Mouse (Mus musculus) liver, adult 2 months (tissue): ENCODE results near the gene Hoxb7. TPM values are rescaled to one million over a fixed set of nuclear protein-coding genes. Genes with fewer than 3 reads are reported as not detected.

Experiments used
- DNase-seq: peaks from one replicate; pipeline ENCODE4 v3.0.0-alpha.2; 2011; ENCODE audit warnings: low read depth, low spot score; ENCODE audit errors: extremely low read depth
- H3K27ac ChIP-seq: fragments of 200-500 bp; replicated peaks from 2 replicates; pipeline ENCODE4 v1.5.1; 2012; ENCODE audit warnings: low read depth, mild to moderate bottlenecking, control low read depth, inconsistent platforms, low read length; ENCODE audit not compliant: insufficient read depth
- H3K27me3 ChIP-seq: fragments of 200-500 bp; 2 replicates; pipeline ENCODE4 v1.6.1; 2012; ENCODE audit warnings: mild to moderate bottlenecking, moderate library complexity, low read length, inconsistent platforms; ENCODE audit not compliant: control insufficient read depth, insufficient read depth
- H3K36me3 ChIP-seq: fragments of 200-500 bp; 2 replicates; pipeline ENCODE4 v1.6.1; 2012; ENCODE audit warnings: low read length, inconsistent platforms; ENCODE audit not compliant: control insufficient read depth, insufficient read depth
- H3K4me1 ChIP-seq: fragments of 200-500 bp; 2 replicates; pipeline ENCODE4 v1.6.1; 2011; ENCODE audit warnings: low read length; ENCODE audit not compliant: control insufficient read depth, insufficient read depth
- H3K4me3 ChIP-seq: fragments of 200-500 bp; 2 replicates; pipeline ENCODE4 v1.5.1; 2011; ENCODE audit warnings: low read depth, mild to moderate bottlenecking, control low read depth, low read length, moderate library complexity; ENCODE audit not compliant: insufficient read depth
- H3K79me2 ChIP-seq: fragments of 200-500 bp; 2 replicates; pipeline ENCODE4 v1.6.1; 2012; ENCODE audit warnings: inconsistent platforms, mild to moderate bottlenecking, low read length, moderate library complexity; ENCODE audit not compliant: control insufficient read depth, insufficient read depth
- H3K9ac ChIP-seq: fragments of 200-500 bp; 2 replicates; pipeline ENCODE4 v1.6.1; 2012; ENCODE audit warnings: low read depth, mild to moderate bottlenecking, control low read depth, inconsistent platforms, low read length
- CTCF ChIP-seq: fragments of 200-500 bp; IDR thresholded peaks from 2 replicates; pipeline ENCODE4 v1.5.1; 2011; ENCODE audit warnings: low read depth, low read length, control low read depth
- POLR2A ChIP-seq: fragments of 200-500 bp; IDR thresholded peaks from 2 replicates; pipeline ENCODE4 v1.6.1; 2011; ENCODE audit warnings: low read length, control low read depth; ENCODE audit not compliant: insufficient read depth; ENCODE audit errors: extremely low read depth
- WGBS: fragments of 180-500 bp; shearing (Covaris S2); methylation state at CpG from one replicate; pipeline ENCODE4 v1.1.7; 2018; 5-methylcytosine and 5-hydroxymethylcytosine counted together
- polyA plus RNA-seq: library from polyadenylated mRNA; depleted of rRNA; stranded (reverse); fragments of >200 nt; gene quantifications from 2 replicates; pipeline ENCODE4 v1.2.3, GENCODE M21; 2012
- total RNA-seq: library from RNA; depleted of rRNA; stranded (reverse); fragments of >200 nt; gene quantifications from 2 replicates; pipeline ENCODE4 v1.2.3, GENCODE M21; 2014

The Hoxb7 gene
- total and polyA plus RNA-seq, 2 experiments: 0.09 to 0.17 TPM

DNA sequence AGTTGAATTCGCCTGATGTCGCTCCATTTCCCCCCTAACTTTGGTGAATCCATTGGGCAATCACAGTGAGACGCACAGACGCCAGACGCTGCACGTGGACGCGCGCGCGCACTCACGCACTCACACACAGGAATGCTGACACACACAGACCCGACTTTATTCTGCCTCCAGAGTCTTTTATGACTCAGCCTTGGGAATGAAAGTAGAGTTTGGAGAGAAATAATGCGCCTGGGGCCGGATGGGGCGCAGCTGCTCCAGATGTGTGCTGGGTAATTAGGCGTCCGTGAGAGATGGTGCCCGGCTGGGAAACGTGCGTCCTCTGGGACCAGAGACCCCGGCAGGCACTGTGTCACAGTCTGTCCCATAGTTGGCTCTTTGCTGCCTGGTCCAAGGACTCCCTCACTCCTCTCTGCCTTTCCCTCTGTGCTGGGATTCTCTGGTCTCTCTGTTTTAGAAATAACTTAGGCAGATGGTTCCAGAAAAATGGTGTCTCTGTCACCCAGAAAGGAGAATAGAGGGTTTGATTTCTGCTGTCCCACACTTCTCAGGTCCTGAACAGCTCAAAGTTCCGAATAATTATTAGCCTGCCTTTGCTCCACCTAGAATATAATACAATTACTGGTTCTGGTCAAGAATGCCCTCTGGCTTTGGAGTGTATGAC, 26.0 kb upstream of the Hoxb7 start:
- Histone ChIP-seq H3K27me3 (peaks cover 15% of the 10 kb centered on the region; the same call in 1 of the 2 replicates), H3K4me1 (no peaks in the 10 kb centered on the region), H3K9ac (no peak overlapping the region), H3K36me3 (no peaks in the 10 kb centered on the region), H3K27ac (no peak overlapping the region), H3K4me3 (no peak overlapping the region), H3K79me2 (no peaks in the 10 kb centered on the region)
- TF ChIP-seq POLR2A (no peak), CTCF (no peak)
- 7% methylated on average over 23 of the region's 23 CpGs for WGBS
- no peak for DNase-seq

GRCm38 (mm10) chr11:96261323-96261890, 25.0 kb upstream of the Hoxb7 start:
- H3K79me2 ChIP-seq: no peaks in the 10 kb centered on the region
- peaks cover 15% of the 10 kb centered on the region; the same call in 1 of the 2 replicates for H3K27me3 ChIP-seq
- 3% methylated on average over 24 of the region's 24 CpGs for whole genome bisulfite sequencing
- no peaks in the 10 kb centered on the region for H3K36me3 ChIP-seq
- TF ChIP-seq POLR2A (no peak), CTCF (peak; percentile 81)
- H3K4me1 ChIP-seq: no peaks in the 10 kb centered on the region
- H3K4me3 ChIP-seq: no peak overlapping the region
- peak; percentile 35 for DNase-seq
- H3K27ac ChIP-seq: no peak overlapping the region
- H3K9ac ChIP-seq: no peak overlapping the region

GRCm38 (mm10) chr11:96262262-96262830, 24.1 kb upstream of the Hoxb7 start:
- 13% methylated on average over 6 of the region's 6 CpGs for WGBS
- no peak for DNase-seq
- peaks cover 19% of the 10 kb centered on the region; the same call in 1 of the 2 replicates for H3K27me3 ChIP-seq

GRCm38 (mm10) chr11:96263636-96264389, 22.6 kb upstream of the Hoxb7 start:
- no peaks in the 10 kb centered on the region for H3K36me3 ChIP-seq
- TF ChIP-seq POLR2A (no peak), CTCF (no peak)

More at GRCm38 (mm10) chr11:96262262-96262830, 24.1 kb upstream of the Hoxb7 start:
- Histone ChIP-seq H3K27ac (no peak overlapping the region), H3K9ac (no peak overlapping the region), H3K4me3 (no peak overlapping the region), H3K79me2 (no peaks in the 10 kb centered on the region), H3K36me3 (no peaks in the 10 kb centered on the region), H3K4me1 (no peaks in the 10 kb centered on the region)
- TF ChIP-seq POLR2A: no peak
- no peak for TF ChIP-seq CTCF

DNA sequence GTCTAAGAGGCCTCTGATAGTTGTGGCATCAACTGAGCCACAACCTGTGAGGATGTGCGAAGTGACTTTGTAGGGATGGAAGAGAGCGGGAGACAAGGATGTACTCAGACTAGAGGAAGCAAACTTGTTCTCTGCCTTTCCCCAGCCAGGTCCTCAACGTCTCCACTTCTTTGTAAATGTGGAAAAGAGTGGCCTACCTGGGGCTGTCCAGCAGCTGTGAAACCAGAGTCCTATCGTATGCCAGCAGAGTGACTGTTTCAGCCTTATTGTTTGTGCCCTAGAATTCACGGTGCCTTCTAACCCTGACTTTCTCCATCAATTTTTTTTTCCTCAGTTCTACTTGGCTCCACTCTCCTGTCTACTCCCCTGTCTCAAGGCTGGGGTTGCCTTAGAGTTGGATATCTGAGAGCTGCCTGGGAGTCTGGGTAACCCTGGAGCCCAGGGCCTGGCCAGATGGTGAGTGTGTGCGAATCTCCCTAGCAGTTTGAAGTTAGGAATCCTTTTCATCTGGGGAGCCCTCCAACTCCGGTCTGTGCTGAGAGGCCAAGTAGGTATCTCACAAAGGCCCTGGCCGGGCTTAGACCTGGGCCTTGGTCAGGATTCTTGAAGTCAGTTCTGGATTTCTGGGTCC, 21.9 kb upstream of the Hoxb7 start:
- DNase-seq: no peak
- Histone ChIP-seq H3K27me3 (peaks cover 23% of the 10 kb centered on the region; the same call in 1 of the 2 replicates), H3K27ac (no peak overlapping the region), H3K79me2 (no peaks in the 10 kb centered on the region), H3K9ac (no peak overlapping the region), H3K4me1 (no peaks in the 10 kb centered on the region), H3K4me3 (no peak overlapping the region), H3K36me3 (no peaks in the 10 kb centered on the region)
- 23% methylated on average over 8 of the region's 8 CpGs for WGBS
- no peak for TF ChIP-seq CTCF
- TF ChIP-seq POLR2A: no peak

More at GRCm38 (mm10) chr11:96263636-96264389, 22.6 kb upstream of the Hoxb7 start:
- peaks cover 22% of the 10 kb centered on the region; the same call in 1 of the 2 replicates for H3K27me3 ChIP-seq
- no peak for DNase-seq
- H3K79me2 ChIP-seq: no peaks in the 10 kb centered on the region
- WGBS: 4% methylated on average over 33 of the region's 33 CpGs
- H3K4me3 ChIP-seq: no peak overlapping the region
- no peak overlapping the region for H3K9ac ChIP-seq
- H3K4me1 ChIP-seq: no peaks in the 10 kb centered on the region
- H3K27ac ChIP-seq: no peak overlapping the region
